Mouse (Mus musculus) adrenal gland, adult (tissue): ENCODE data around the gene Cdh23.

Source experiments
- DNase-seq, 2 experiments: peaks; one replicate each; pipeline ENCODE4 v3.0.0; 2022 to 2023; ENCODE audit warnings: low spot score in 1 of 2; ENCODE audit not compliant: inconsistent age in 2 of 2

Cdh23 gene

DNA sequence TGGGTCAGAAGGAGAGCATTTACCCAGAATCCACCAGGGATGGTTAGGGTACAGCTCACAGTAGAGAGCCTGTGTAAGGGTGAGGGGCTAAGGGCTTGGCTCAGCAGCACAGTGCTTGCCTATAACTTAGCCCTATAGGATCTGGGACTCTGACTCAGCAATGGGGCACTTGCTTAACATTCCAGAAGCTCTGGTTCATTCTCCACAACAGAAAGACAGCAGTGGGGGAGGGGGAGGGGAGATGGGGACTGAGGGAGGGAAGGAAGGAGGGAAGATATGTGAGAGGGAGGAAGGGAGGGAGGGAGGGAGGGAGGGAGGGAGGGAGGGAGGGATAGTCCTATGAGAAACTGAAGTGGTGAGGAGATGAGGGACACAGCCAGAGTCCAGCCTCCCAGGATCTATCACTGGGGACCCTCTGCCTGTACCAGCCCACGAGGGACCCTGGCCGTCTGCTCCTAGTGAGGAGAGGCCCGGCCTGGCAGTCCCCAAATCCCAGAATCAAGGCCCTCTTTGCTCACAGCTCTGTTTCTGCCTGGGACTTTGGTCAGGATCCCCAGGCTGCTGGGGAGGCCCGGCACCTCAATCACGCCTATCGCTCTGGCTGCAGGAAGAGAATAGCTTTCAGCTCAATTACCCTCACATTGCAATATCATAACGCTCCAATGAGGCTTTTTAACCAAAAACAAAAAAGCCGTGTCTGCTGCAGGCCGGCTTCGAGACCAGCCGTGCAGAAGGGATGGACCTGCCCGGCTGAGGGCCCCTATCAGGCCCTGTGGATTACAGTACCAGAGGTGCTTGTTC is 117.4 kb downstream of the Cdh23 start:
- no peak for DNase-seq

DNA sequence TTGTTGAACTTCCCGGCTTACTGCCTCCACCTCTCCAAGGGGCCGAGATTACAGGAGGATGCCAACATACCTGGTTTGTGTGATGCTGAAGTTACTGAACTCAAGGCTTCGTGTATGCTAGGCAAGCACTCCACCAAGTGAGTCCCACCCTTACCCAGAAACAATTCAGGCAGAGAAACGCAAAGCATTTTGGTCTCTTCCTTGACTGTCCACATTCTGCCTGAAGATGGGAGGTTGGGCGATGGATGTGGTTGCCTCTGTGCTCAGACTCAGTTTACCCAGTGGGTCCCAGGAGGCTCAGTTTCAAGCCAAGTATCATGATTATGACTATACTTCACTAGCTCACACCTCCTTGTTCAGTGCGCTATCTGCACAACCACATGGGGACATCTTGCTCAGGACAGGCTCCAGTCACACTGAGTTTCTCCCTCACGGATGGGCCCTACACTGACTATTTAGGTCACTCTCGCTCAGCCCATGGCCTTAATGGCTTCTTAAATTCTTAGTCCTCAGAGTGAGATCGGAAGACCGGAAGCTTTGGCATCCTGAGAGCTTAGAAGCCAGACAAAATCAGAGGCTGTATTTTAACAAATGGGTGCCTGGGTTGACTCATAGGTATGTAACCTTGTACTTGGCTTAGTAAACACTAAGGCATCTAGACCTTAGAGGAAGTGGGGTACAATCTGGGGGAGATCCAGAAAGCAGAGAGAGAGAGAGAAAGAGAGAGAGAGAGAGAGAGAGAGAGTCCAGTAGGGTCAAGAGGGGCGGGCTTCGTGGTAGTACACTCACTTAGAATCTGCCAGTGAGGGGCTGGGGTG is 118.2 kb downstream of the Cdh23 start:
- DNase-seq: peak; percentile 16 to 69

DNA sequence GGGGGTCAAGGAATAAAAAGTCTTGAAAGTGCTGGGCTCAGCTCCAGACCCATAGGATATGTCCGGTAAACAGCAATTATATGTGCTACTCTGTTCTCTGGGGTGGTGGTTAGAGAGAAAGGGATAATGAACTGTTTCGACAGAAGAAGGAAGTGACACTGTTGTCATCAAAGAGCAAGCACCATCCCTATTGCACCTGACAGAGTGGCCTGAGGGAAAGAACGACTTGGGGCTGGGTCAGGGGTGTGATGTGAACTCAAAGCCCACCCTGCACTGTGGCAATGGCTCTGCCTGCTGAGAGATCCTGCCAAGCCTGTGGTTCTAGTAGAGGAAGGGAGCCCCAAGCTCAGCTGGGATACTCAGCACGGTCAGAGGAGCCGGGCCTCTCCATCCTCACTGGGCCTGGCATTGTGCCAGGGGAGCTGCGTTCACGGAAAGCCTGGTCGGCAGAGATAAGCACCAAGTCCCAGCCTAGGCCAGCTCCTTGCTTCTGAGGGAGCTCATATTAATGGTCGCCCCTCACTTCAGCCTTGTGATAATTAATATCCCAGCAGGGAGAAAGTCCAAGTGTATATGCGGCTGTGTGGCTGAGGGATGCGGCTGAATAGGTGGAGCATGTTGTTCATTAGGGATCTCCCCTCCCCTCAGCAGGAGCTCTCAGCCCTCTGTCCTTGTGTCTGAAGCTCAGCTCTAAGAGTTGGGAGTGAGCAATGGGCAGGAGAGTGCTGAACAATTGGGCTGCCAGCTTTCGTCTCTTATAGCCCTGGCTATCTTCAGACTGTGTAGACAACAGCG is 119.0 kb downstream of the Cdh23 start:
- DNase-seq: peak; percentile 67 to 81

DNA sequence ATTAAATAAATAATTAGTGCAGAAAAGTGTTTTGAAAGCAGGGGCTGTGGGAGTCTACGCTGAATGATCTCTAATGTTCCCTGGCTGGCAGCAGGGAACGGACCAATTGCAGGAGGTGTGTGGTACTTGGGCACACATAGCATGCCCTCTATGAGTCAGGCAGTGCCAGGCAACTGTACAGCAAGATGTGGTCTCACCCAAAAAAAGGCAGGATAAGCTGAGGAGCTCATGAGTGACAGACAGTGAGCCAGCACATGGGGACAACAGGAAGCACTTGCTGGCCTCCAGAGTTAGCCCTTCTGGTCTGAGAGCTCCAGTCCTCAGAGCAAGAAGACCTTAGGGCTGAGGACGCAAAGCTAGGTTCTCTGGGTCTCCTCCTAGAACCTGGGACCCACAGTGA is 121.4 kb downstream of the Cdh23 start:
- no peak for DNase-seq

DNA sequence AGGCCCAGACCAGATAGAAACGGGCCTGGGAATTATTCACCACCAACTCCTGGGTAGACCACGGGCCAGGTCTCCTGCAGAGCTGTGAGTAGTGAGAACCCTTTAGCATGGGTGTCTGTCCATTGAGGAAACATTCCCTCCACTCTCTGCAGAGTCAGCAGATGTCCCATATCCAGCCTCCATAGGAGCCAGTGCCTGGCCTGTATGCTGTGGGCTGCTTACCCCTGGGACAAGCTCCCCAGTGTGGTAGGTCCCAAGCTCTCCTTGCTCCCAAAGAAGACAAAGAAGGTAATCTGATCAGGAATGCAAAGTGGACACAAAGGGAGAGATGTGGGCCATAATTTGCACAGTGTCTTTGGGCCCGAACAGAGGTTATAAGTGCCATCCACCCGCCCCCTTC is 124.8 kb downstream of the Cdh23 start:
- no peak for DNase-seq

DNA sequence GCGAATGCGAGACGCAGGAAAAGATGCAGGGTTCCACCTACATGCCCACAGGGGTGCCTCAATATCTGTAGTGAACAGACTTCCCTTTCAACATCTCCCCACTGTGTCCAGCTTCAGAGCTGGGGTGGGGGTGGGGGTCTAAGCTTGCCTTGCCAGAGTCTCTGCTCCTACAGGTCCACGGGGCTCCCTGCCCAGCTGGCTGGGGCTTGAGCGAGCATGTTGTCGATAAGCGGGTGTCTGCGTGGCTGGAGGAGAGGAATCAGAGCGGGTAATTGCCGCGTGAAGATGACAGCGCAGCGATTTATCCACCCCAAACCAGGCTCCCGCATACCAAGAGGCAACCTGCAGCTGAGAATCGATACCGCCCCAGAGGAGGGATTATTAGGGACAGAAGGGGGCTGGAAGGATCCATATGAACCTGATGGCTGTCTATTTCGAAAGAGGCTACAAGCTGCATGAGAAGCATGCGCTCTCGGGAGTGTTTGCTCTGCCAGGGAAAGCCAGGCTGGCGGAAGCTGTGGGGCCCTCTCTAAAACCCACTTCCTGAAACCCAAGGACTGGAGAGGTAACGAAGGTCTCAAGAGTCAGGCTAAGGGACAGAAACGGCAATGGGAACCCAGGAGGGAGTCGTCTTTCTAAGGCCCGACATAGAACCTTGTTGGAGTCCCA is 129.8 kb downstream of the Cdh23 start:
- DNase-seq: no peak

DNA sequence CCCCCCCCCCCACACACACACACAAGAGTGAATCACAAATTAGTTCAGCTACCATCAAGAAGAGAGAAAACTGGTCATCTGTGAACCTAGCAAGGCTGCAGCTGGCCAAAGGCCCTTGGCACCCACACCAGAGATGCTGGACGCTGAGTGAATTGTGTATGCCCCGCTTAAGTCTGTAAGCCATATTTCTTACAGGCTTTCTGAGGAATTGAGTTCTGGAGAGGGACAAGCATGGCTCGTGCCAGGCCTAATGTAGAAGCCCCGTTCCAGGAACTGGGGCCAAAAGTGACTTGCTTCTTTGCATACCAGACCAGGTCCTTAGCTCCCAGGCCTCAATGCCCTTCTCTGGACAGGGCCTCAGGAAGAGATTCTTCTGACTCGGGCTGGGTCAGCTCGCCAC is 132.2 kb downstream of the Cdh23 start:
- no peak for DNase-seq

DNA sequence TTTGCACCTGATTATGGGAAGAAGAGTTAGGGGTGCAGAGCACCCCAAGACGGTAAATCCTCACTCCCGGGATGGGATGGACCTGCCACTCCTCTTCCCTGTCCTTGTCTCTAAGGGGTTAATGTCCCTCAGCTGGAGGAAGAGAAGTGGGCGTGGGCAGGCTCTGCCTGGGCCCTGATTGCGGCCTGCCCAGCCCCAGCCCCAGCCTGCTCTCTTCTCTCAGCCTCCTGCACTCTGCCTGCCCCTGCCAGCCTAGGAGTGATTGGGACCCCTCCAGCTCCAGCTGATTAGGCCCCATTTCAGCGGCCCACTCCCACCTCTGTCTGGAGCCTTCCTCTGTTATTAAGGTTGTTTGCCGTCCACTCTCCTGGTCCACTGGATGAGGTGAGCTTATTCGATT is 133.3 kb downstream of the Cdh23 start:
- no peak for DNase-seq

DNA sequence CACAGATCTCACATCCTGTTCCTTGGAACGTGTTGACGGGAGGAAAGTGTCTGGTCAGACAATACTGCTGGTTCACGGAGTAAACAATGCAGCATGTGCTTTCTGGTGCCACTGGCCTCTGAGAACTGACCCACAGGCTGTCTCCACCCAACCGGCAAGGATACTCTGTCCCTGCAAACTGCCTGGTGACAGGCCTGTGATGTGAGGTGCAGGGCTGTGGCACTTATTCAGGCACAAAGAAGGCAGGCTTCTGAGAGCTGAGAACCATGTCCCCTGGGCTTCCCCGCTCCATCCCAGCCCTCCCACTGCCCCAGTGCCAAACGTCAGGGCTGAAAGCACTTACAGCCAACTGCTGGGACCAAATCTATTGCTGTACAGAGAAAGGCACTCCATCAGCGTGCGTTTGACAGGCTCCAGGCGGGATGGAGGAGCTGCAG is 137.8 kb downstream of the Cdh23 start:
- DNase-seq: peak in 1 of 2 experiments; percentile 36

DNA sequence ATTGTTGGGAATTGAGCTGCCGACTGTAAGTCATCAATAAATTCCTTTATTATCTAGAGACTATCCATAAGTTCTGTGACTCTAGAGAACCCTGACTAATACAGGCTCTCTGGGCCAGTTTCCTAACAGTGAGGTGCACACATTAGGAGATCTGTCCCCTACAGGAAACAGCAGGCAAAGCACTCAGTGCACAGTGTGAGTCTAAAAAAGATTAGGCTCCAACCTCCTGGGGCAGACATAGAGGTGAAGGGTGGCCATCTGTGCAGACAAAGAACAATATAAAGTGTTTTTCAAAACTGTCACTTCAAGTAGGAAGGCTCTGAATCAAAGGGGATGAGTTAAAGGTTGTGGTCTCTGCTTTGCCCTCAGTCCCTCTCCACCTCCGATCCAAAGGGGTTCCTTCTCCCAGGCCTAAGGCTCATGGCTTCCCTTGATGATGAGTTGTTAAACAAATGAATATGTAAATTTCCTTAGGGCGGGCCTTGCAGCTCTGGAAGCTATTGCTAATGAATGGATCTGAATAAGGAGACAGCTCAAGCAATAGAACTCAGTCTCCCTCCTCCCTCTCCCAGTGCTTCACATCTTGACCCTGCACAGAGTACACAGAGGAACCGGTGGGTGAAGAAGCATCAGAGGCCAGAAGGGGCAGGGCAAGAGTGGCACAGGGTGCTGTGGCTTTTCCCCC is 143.2 kb downstream of the Cdh23 start:
- no peak for DNase-seq

DNA sequence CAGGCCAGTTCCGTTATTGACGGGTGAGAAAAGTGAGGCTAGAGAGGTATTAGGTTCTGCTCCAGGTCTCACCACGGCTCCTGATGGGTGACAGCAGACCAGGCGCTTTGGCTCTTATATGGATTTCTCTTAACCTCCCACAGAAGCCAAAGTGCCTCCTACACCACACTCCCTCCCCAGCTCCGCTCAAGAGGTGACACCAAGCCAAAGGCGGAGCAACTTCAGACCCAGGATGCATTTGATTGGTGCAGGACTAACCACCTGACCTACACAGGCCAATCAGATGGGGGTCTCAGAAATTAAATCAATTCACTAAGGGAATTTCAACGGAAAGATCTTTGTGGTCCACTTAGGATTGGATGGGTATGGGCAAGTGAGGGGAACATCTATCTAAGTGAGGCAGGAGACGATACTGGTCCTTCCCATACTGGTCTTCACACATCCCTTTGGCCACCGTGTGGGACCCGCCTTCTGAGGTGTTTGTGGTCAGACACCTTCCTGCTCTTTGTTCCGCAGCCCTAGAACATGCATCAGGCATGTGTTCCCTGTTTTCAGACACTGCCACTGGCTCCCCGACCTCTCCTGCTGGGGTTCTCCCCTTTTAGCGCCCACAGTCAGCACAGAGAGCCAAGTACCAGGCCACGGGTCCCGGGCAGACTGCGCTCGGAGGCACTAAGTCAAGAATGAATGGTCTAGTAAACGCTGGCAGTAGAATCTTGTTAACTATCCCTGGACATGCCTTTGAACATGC is 157.0 kb downstream of the Cdh23 start:
- DNase-seq: no peak

DNA sequence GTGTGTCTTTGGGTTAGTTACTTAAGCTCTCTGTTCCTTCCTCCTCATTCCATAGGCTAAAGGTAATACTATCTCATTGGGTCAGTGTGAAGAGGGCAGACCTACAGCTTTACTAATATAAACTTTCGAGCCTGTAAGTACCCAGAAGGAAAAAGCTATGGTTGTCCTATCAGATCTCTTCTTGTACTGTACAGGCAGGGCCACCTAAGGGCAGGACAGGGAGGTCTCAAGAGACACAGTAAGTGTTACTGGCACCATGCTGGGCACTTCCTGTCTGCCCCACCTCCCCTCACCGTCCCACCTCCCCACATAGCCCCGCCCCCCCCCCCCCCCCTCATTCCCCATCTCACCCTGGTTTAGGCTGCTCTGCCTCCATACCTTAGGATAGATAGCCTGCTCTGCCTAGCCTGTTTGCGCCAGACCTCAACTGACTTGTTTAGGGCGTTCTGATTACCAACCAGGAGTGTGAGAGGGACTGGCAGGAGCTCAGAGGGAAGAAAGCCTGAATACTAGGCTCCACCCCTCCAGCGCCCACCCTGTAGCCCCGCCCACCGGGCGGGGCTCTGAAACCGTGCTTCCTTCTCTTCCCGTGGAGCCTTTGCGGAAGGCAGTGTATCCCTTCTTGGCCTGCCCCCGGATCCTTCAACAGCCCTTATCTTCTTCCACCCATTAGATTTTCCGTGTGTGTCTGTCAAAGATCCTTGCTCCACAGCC is 160.0 kb downstream of the Cdh23 start:
- DNase-seq: no peak

DNA sequence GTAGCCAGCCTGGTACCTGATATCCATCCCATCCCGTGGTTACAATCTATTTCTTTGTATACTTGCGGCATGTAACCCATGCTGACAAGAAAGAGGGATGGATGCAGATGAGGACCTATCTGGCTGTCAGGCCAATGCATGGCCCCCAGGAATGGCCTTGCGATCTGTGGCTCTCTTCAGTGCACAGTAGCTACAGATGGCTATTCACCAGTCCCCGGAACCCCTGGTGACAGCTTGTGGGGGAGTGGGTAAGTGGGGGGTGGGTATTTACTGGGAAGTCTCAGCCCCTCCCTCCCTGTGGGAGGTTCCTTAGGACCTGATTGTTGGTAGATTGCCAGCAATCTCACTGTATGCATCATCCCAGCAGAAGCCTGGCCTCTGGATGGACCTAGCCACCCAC is 163.8 kb downstream of the Cdh23 start:
- no peak for DNase-seq

DNA sequence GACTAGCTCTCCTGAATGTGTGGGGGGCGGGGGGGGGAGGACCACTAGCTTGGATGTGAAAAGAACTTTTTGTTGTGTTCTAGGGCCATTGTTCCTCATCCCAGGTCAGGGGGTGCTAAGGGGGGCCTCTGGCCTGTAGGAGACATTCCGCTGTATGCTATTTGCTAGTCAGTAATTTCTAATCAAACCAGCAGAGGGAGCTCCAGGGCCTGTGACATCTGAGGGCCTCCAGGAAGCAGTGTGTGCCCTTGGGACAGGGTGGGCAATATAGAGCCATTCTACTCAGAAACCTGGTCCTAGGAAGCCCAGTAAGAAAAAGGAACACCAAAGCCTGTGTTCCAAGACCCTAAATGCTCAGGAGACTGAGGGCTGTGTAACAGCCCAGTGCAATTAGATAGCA is 164.9 kb downstream of the Cdh23 start:
- DNase-seq: peak; percentile 27 to 84

DNA sequence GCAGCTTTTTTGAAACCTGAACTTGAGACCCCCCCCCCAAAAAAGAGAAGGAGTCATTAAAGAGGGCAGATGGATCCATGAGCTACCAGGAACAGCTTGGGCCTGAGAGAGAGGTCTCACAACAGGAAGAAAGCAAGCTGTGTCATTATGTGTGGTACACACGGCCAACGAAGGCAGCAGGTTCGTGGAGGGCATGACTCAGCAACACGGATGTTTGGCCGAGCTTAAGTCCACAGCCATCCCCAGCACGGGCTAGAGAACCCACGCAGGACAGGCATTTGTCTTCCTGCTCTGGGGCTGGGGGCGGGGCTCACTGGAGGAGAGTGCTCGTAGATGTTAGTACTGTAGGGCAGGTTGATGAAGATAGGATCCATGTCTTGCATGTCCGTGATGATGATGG is 165.7 kb downstream of the Cdh23 start:
- no peak for DNase-seq

DNA sequence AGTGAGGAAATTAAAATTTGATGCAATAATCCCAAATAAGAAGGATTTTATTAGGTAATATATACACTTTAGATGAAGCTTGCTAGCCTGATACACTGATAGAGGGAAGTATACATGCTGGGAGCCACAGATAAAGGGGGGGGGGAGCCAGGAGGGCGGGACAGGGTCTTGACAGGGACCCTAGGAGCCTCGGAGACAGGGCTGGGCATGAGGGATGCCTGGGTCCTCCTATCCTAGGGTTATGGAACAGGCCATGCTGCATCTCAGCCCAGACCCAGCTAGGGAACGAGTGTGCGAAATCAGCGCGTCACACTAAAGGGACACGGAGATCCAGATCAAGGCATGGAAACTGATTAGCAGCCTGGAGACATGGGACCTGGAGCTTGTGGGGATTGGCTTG is 168.3 kb downstream of the Cdh23 start:
- no peak for DNase-seq

DNA sequence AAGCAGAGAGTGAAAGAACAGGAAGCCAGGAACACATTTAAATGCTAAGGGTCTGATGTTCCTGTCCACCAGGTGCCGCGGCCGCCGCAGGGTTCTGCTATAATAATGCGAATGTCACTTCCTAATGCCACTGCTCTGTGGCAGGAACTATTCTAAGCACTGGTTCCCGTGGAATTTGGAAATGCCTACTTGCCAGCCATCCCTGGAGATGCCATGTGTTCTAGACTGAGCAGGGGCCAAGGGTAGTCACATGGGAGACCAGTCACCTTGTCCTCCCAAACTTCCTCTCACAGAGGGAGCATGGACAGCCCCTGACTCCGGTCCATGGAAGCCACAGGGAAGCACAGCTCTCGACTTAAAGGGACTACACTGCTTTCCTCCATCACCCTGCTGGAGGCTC is 171.2 kb downstream of the Cdh23 start:
- no peak for DNase-seq

DNA sequence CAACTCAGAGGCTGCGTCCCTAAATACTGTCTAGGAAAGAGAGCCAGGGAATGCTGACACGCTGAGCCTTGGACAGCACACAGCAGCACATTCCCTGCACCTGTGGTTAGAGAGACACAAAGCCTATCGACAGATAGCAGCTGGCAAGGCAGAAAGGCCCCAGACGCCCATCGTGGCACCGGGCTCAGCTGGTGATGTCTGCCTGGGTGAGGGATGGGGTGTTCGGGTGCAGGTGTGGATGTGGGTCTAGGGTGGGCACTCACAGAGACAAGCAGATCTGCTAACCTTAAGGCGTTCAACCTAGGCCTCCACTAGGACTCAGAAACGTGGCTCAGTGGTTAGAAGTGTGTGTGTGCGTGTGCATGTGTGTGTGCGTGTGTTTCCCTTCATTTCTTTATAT is 180.0 kb downstream of the Cdh23 start:
- no peak for DNase-seq

DNA sequence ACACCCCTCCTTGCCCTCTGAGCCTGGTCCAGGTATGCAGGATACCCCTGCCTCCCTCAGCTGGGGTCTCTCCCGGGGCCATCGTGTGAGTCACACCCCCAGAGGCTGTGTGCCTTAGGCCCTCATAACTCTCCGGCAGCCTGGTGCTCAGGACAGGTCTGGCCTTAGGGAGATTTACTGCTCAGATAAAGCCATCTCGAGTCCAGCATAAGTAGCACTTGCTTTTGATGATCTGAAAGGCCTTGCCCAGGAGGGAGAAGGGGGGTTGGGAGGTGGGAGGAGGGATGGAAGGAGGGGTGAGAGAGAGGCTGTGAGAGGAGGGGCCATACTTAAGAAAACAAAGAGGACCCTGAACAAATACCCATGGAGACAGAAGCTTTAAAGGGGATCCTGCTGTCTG is 197.8 kb downstream of the Cdh23 start:
- peak; percentile 35 to 68 for DNase-seq
